Mouse (Mus musculus) heart, embryonic 11.5 days (tissue): ENCODE data around the gene Tmem106c. TPM values are rescaled to one million over a fixed set of nuclear protein-coding genes. Genes with fewer than 3 reads are reported as not detected.

Experiments
- ATAC-seq: fragments of 200-750 bp; cut with Nextera tagmentation; replicated peaks from 2 replicates; pipeline ENCODE4 v1.8.0; 2017; ENCODE audit warnings: moderate library complexity; ENCODE audit not compliant: insufficient number of reproducible peaks, low FRiP score, low TSS enrichment
- H3K27ac ChIP-seq: fragments of 300-500 bp; sonication (generic); 2 replicates; pipeline ENCODE4 v1.5.1; 2014; ENCODE audit warnings: mild to moderate bottlenecking, low read depth, low read length
- H3K27me3 ChIP-seq: fragments of 300-500 bp; sonication (generic); 2 replicates; pipeline ENCODE4 v1.6.1; 2014; ENCODE audit warnings: mild to moderate bottlenecking, low read length, mixed read lengths; ENCODE audit not compliant: control insufficient read depth, insufficient read depth
- H3K36me3 ChIP-seq: fragments of 300-500 bp; sonication (generic); 2 replicates; pipeline ENCODE4 v1.6.1; 2014; ENCODE audit warnings: mild to moderate bottlenecking, low read length, moderate library complexity, mixed read lengths; ENCODE audit not compliant: control insufficient read depth, insufficient read depth
- H3K4me1 ChIP-seq: fragments of 300-500 bp; sonication (generic); 2 replicates; pipeline ENCODE4 v1.6.1; 2014; ENCODE audit warnings: low read length; ENCODE audit not compliant: control insufficient read depth, insufficient read depth
- H3K4me2 ChIP-seq: fragments of 300-500 bp; sonication (generic); 2 replicates; pipeline ENCODE4 v1.6.1; 2014; ENCODE audit warnings: mild to moderate bottlenecking, moderate library complexity
- H3K4me3 ChIP-seq: fragments of 300-500 bp; sonication (generic); 2 replicates; pipeline ENCODE4 v1.5.1; 2014; ENCODE audit warnings: low read depth, low read length
- H3K9ac ChIP-seq: fragments of 300-500 bp; sonication (generic); 2 replicates; pipeline ENCODE4 v1.6.1; 2014; ENCODE audit warnings: mild to moderate bottlenecking, low read depth, low read length, moderate library complexity
- H3K9me3 ChIP-seq: fragments of 300-500 bp; sonication (generic); replicated peaks from 2 replicates; pipeline ENCODE4 v1.6.1; 2016; ENCODE audit warnings: low read length; ENCODE audit not compliant: control insufficient read depth
- WGBS: fragments of 180-500 bp; shearing (Covaris S2); extraction: QIAGEN DNeasy Blood & Tissue Kit; methylation state at CpG from one replicate; pipeline ENCODE4 v1.1.7; 2014; ENCODE audit not compliant: insufficient replicate concordance; 5-methylcytosine and 5-hydroxymethylcytosine counted together
- polyA plus RNA-seq: library from polyadenylated mRNA; unstranded; fragments of >200 nt; fragmentation: Nextera tagmentation; extraction: Ambion mirVana; gene quantifications from 2 replicates; pipeline ENCODE4 v1.2.1, GENCODE M21; 2014

The Tmem106c gene
- 30.1 and 34.9 TPM in 2 replicates for polyA plus RNA-seq

GRCm38 (mm10) chr15:97963989-97964835, at the start of gene Tmem106c:
TSS of gene Tmem106c (plus strand) at chr15:97964200.
- H3K4me2 ChIP-seq: peak within 1 kb of the TSS; percentile 91
- peaks cover 4% of the 10 kb centered on the region; the same call in 1 of the 2 replicates for H3K4me1 ChIP-seq
- peak within 1 kb of the TSS; percentile 46; the same call in 1 of the 2 replicates for H3K27ac ChIP-seq
- H3K9ac ChIP-seq: peak within 1 kb of the TSS; percentile 86
- peak; percentile 91 for ATAC-seq
- no peaks in the 10 kb centered on the region for H3K27me3 ChIP-seq
- peak within 1 kb of the TSS; percentile 67 for H3K4me3 ChIP-seq
- no peaks in the 10 kb centered on the region for H3K9me3 ChIP-seq
- under 1% methylated on average over 67 of the region's 67 CpGs for WGBS
- H3K36me3 ChIP-seq: no peaks in the 10 kb centered on the region

- Histone ChIP-seq H3K4me1 (peaks cover 16% of the 10 kb centered on the region), H3K9me3 (no peaks in the 10 kb centered on the region), H3K27me3 (peaks cover 12% of the 10 kb centered on the region), H3K4me3 (no peak overlapping the region), H3K36me3 (no peaks in the 10 kb centered on the region), H3K9ac (no peak overlapping the region), H3K27ac (no peak overlapping the region), H3K4me2 (peak overlapping the region; percentile 7)
- WGBS: 3% methylated on average over 9 of the region's 9 CpGs
- ATAC-seq: peak; percentile 73; the same call in 1 of the 2 replicates
Measured at GRCm38 (mm10) chr15:97914331-97914747, 49.7 kb upstream of the Tmem106c start.

- no peaks in the 10 kb centered on the region for H3K27me3 ChIP-seq
- 73% methylated on average over 9 of the region's 9 CpGs for WGBS
- H3K4me1 ChIP-seq: peaks cover 16% of the 10 kb centered on the region
- H3K9ac ChIP-seq: no peak overlapping the region
- no peaks in the 10 kb centered on the region for H3K36me3 ChIP-seq
- no peak overlapping the region for H3K4me2 ChIP-seq
- ATAC-seq: no peak
- H3K4me3 ChIP-seq: no peak overlapping the region
- H3K9me3 ChIP-seq: no peaks in the 10 kb centered on the region
- no peak overlapping the region for H3K27ac ChIP-seq
Measured at GRCm38 (mm10) chr15:97917994-97918393, 46.0 kb upstream of the Tmem106c start.

- no peaks in the 10 kb centered on the region for H3K27me3 ChIP-seq
- 77% methylated on average over 7 of the region's 7 CpGs for WGBS
- no peak overlapping the region for H3K27ac ChIP-seq
- H3K4me3 ChIP-seq: no peak overlapping the region
- no peaks in the 10 kb centered on the region for H3K9me3 ChIP-seq
- H3K36me3 ChIP-seq: no peaks in the 10 kb centered on the region
- H3K4me2 ChIP-seq: no peak overlapping the region
- H3K4me1 ChIP-seq: peaks cover 7% of the 10 kb centered on the region; the same call in 1 of the 2 replicates
- no peak for ATAC-seq
- H3K9ac ChIP-seq: no peak overlapping the region
Measured at GRCm38 (mm10) chr15:97919217-97919616, 44.8 kb upstream of the Tmem106c start.

GRCm38 (mm10) chr15:97920306-97920705, 43.7 kb upstream of the Tmem106c start:
- no peaks in the 10 kb centered on the region for H3K4me1 ChIP-seq
- ATAC-seq: no peak
- 67% methylated on average over 5 of the region's 5 CpGs for WGBS
- no peak overlapping the region for H3K27ac ChIP-seq
- H3K9me3 ChIP-seq: no peaks in the 10 kb centered on the region
- H3K36me3 ChIP-seq: no peaks in the 10 kb centered on the region
- no peak overlapping the region for H3K4me3 ChIP-seq
- H3K9ac ChIP-seq: no peak overlapping the region
- H3K4me2 ChIP-seq: no peak overlapping the region
- no peaks in the 10 kb centered on the region for H3K27me3 ChIP-seq

GRCm38 (mm10) chr15:97921796-97922195, 42.2 kb upstream of the Tmem106c start:
- no peak overlapping the region for H3K4me3 ChIP-seq
- no peaks in the 10 kb centered on the region for H3K9me3 ChIP-seq
- no peaks in the 10 kb centered on the region for H3K36me3 ChIP-seq
- no peak overlapping the region for H3K9ac ChIP-seq
- H3K27ac ChIP-seq: no peak overlapping the region
- 89% methylated on average over 9 of the region's 9 CpGs for WGBS
- no peaks in the 10 kb centered on the region for H3K27me3 ChIP-seq
- H3K4me1 ChIP-seq: no peaks in the 10 kb centered on the region
- H3K4me2 ChIP-seq: no peak overlapping the region
- no peak for ATAC-seq

- no peaks in the 10 kb centered on the region for H3K9me3 ChIP-seq
- 81% methylated on average over 2 of the region's 2 CpGs for WGBS
Measured at GRCm38 (mm10) chr15:97922421-97922820, 41.6 kb upstream of the Tmem106c start.

GRCm38 (mm10) chr15:97927018-97927417, 37.0 kb upstream of the Tmem106c start:
- no peak overlapping the region for H3K9ac ChIP-seq
- H3K9me3 ChIP-seq: no peaks in the 10 kb centered on the region
- H3K4me3 ChIP-seq: no peak overlapping the region
- H3K4me2 ChIP-seq: no peak overlapping the region
- no peaks in the 10 kb centered on the region for H3K36me3 ChIP-seq
- H3K27me3 ChIP-seq: no peaks in the 10 kb centered on the region
- no peak for ATAC-seq
- WGBS: 54% methylated on average over 4 of the region's 4 CpGs
- no peak overlapping the region for H3K27ac ChIP-seq
- peaks cover 9% of the 10 kb centered on the region; the same call in 1 of the 2 replicates for H3K4me1 ChIP-seq

More at GRCm38 (mm10) chr15:97922421-97922820, 41.6 kb upstream of the Tmem106c start:
- Histone ChIP-seq H3K9ac (no peak overlapping the region), H3K36me3 (no peaks in the 10 kb centered on the region), H3K27ac (no peak overlapping the region), H3K4me2 (no peak overlapping the region), H3K4me3 (no peak overlapping the region), H3K27me3 (no peaks in the 10 kb centered on the region), H3K4me1 (peaks cover under 1% of the 10 kb centered on the region; the same call in 1 of the 2 replicates)
- ATAC-seq: no peak
